Mouse (Mus musculus): ENCODE measurements at regions not wholly inside any gene's neighbourhood (a gene's known extent, or its start where the extent isn't known, plus 50 kb on each side); places are given as distances from the start of the nearest gene placed in this dataset.

- DNase-seq: no peak
Observed at GRCm38 (mm10) chr16:54770871-54771270, 526.9 kb downstream of the Zpld1 start.

DNA sequence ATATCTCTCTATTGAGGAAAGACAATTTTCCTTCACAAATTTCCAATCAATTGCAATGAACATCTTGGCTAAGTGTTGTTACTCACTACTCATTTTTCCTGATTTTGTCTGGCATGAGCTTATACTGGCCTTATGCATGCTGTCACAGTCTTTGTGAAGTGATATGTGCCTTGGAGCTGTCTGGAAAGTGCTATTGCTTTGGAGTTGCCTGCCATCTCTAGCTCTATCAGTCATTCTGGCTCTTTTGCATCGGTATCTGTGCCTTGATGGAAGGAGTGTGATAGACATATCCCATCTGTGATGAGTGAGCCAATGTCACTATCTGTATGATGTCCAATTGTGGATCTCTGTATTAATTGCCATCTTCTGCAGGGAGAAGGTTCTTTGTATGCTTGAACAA is 553.6 kb downstream of the Zpld1 start:
- no peak for DNase-seq

DNA sequence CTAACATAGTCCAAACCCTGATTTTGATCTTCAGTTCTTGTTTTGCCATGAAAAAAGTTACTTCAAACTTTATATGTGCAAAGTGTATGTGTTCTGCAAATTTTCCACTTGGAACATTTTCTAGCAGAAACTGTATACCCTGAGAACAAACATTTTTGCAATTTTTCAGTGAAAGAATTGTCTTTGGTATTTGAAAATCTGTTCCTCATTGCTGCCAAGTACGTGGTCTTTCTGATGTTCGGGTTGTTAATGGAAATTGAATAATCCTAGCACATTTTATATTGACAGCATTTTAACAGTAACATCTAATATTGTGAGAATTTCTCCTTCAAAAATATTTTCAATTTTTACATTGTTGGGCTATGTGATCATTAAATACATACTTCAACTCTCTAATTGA is 564.3 kb downstream of the Zpld1 start:
- no peak for DNase-seq

GRCm38 (mm10) chr16:54707880-54708279 is 589.9 kb downstream of the Zpld1 start:
- no peak for DNase-seq

GRCm38 (mm10) chr16:54682815-54683214 is 615.0 kb downstream of the Zpld1 start:
- DNase-seq: peak; percentile 1 to 5

- DNase-seq: no peak
Observed at GRCm38 (mm10) chr16:54648728-54649525, 648.9 kb downstream of the Zpld1 start.

GRCm38 (mm10) chr16:54647821-54648220 is 650.0 kb downstream of the Zpld1 start:
- DNase-seq: no peak

DNA sequence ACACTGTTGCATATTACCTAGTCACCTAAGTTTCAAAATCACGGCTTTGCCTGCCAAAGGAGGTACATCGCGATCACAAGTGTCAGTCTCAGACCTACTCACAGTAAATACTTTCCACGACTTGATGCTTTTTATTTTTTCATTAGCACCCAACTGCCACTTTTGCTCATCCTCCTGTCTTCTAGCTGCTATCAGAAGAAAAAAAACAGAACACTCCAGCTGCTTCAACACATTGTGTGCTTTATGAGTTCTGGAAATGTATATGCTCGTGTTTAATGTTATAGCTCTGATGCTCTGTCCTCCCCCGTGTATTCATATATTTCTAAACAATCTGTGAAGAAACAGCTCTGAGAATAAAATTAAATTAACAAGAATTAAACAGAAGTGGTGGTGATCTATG is 651.5 kb downstream of the Zpld1 start:
- DNase-seq: no peak

DNA sequence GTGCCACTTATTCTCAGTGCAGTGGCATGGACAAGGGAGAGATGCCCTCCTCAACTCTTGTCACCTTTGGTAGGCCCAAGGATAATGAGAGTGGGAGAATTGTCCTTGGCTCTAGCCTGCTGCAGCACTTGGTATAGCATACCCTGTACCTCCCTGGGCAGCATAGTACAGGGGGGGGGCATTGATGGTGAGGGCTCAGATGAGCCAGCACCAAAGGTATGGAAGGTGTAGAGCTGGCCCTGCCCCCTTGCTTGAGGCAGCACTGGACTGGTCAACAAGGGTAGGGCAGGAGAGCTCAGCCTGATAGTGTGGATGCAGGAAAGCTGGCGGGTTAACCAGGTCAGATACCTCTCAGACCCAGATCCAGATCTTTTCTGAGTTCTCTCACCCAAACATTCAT is 668.6 kb downstream of the Zpld1 start:
- DNase-seq: no peak

DNA sequence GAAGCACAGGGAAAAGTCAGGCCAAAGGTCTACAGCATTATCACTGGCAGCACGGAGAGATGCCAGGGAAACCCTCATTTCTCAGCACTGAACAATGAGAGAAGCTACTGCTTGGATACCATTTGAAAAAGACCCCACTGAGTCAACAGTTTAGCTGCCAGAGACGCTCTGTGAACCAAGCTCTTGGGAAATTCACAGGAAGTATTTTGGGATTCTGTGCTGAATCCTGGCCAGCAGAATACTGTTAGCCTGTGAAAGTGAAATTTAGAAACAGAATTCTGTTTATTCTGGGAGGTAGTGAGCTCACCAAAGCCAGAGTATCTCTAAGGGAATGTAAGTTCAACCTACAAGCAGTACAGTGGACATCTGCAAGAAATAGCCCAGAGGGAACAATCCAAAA is 705.1 kb downstream of the Zpld1 start:
- no peak for DNase-seq

Data from kidney, postnatal 4 days (tissue).